Mouse (Mus musculus) heart, embryonic 10.5 days (tissue): ENCODE results near the gene Gpc1. TPM values are rescaled to one million over a fixed set of nuclear protein-coding genes. Genes with fewer than 3 reads are reported as not detected.

Source experiments
- DNase-seq: peaks from one replicate; pipeline ENCODE4 v3.0.0-alpha.2; 2017; ENCODE audit warnings: low spot score
- H3K27ac ChIP-seq: fragments of 300-500 bp; sonication (generic); 2 replicates; pipeline ENCODE4 v1.5.1; 2016; ENCODE audit warnings: mild to moderate bottlenecking
- H3K27me3 ChIP-seq: fragments of 300-500 bp; sonication (generic); 2 replicates; pipeline ENCODE4 v1.6.1; 2016; ENCODE audit warnings: mild to moderate bottlenecking; ENCODE audit not compliant: poor library complexity, insufficient read depth, severe bottlenecking
- H3K36me3 ChIP-seq: fragments of 300-500 bp; sonication (generic); 2 replicates; pipeline ENCODE4 v1.6.1; 2016; ENCODE audit warnings: mild to moderate bottlenecking, moderate library complexity
- H3K4me1 ChIP-seq: fragments of 300-500 bp; sonication (generic); 2 replicates; pipeline ENCODE4 v1.6.1; 2016; ENCODE audit warnings: mild to moderate bottlenecking
- H3K4me3 ChIP-seq: fragments of 300-500 bp; sonication (generic); 2 replicates; pipeline ENCODE4 v1.5.1; 2016; ENCODE audit warnings: mild to moderate bottlenecking, moderate library complexity
- H3K9me3 ChIP-seq: fragments of 300-500 bp; sonication (generic); 2 replicates; pipeline ENCODE4 v1.6.1; 2016; ENCODE audit warnings: mild to moderate bottlenecking, moderate library complexity
- WGBS: fragments of 180-500 bp; shearing (Covaris S2); methylation state at CpG from one replicate; pipeline ENCODE4 v1.1.7; 2016; 5-methylcytosine and 5-hydroxymethylcytosine counted together
- polyA plus RNA-seq: library from polyadenylated mRNA; unstranded; fragments of >200 nt; fragmentation: Nextera tagmentation; extraction: Ambion mirVana; gene quantifications from 2 replicates; pipeline ENCODE4 v1.2.1, GENCODE M21; 2016

Gene Gpc1
- polyA plus RNA-seq, 1 experiment from 2014 or later = 36.4 TPM

DNA sequence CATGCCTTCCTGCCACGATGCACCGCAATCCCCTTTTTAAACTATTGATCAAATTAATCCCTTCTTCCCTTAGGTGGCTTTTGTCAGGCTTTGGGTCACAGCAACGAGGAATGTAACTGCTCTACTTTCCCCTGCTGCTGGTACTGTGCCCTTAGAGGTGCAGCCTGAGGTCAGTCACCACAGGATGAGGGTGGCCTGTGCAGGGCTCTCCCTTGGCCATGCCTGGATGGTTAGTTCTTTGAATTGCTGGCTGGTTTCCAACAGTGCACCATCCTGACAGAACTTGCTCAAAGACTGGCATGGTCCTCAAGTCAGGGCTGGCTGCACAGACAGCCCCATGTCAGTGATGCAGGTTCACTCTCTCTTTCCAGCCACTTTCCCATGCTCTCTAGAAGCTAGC is 42.6 kb downstream of the Gpc1 start:
- peaks cover 28% of the 10 kb centered on the region for H3K27me3 ChIP-seq
- WGBS = 79% methylated on average over 3 of the region's 3 CpGs

GRCm38 (mm10) chr1:92875360-92876111 is 44.1 kb downstream of the Gpc1 start:
- no peak overlapping the region for H3K27ac ChIP-seq
- WGBS = 76% methylated on average over 8 of the region's 8 CpGs
- H3K27me3 ChIP-seq = peaks cover 36% of the 10 kb centered on the region
- no peak overlapping the region for H3K4me3 ChIP-seq
- peaks cover 4% of the 10 kb centered on the region; the same call in 1 of the 2 replicates for H3K4me1 ChIP-seq
- no peaks in the 10 kb centered on the region for H3K36me3 ChIP-seq
- DNase-seq = no peak
- H3K9me3 ChIP-seq = no peaks in the 10 kb centered on the region

More for the DNA sequence above, 42.6 kb downstream of the Gpc1 start:
- Histone ChIP-seq H3K4me1 (no peaks in the 10 kb centered on the region), H3K9me3 (no peaks in the 10 kb centered on the region), H3K27ac (no peak overlapping the region), H3K36me3 (no peaks in the 10 kb centered on the region), H3K4me3 (no peak overlapping the region)
- DNase-seq = no peak

DNA sequence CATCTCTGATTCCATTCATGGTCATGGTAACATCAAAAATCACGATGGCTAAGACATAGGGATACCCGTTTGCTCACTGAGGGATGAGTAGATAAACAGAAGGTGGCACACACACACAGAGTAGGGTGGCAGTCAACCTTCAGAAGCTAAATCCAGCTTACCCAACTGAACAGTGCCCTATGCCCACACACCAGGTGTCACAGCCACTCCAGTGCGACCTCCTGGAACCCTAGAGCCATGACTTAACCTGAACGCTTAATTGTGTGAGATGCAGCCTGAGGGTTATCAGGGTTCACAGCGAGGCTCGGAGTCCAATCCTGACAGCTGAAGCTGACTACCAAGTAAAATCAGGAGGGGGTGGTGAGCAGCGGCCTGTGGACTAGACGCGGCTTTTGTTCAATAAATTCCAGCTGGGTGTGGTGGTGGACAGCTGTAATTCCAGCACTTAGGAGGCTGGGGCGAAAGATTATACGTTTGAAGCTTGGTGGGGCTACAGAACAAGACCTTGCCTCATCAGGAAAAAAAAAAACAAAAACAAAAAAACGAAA is 46.1 kb downstream of the Gpc1 start:
- H3K9me3 ChIP-seq = no peaks in the 10 kb centered on the region
- no peak for DNase-seq
- H3K4me3 ChIP-seq = no peak overlapping the region
- H3K27ac ChIP-seq = no peak overlapping the region
- H3K4me1 ChIP-seq = peaks cover 12% of the 10 kb centered on the region; the same call in 1 of the 2 replicates
- H3K27me3 ChIP-seq = peaks cover 52% of the 10 kb centered on the region
- H3K36me3 ChIP-seq = no peaks in the 10 kb centered on the region
- 72% methylated on average over 12 of the region's 12 CpGs for WGBS

GRCm38 (mm10) chr1:92878066-92878741 is 46.8 kb downstream of the Gpc1 start:
- H3K36me3 ChIP-seq = no peaks in the 10 kb centered on the region
- DNase-seq = no peak
- peaks cover 14% of the 10 kb centered on the region; the same call in 1 of the 2 replicates for H3K4me1 ChIP-seq
- 75% methylated on average over 13 of the region's 13 CpGs for WGBS
- no peak overlapping the region for H3K27ac ChIP-seq
- H3K4me3 ChIP-seq = no peak overlapping the region
- no peaks in the 10 kb centered on the region for H3K9me3 ChIP-seq
- H3K27me3 ChIP-seq = peaks cover 58% of the 10 kb centered on the region

- no peaks in the 10 kb centered on the region for H3K9me3 ChIP-seq
- no peak overlapping the region for H3K4me3 ChIP-seq
- no peak for DNase-seq
- peaks cover 14% of the 10 kb centered on the region; the same call in 1 of the 2 replicates for H3K4me1 ChIP-seq
- H3K27me3 ChIP-seq = peaks cover 68% of the 10 kb centered on the region
- H3K36me3 ChIP-seq = no peaks in the 10 kb centered on the region
- 86% methylated on average over 12 of the region's 12 CpGs for WGBS
- H3K27ac ChIP-seq = no peak overlapping the region
These were observed 47.8 kb downstream of the Gpc1 start for GRCm38 (mm10) chr1:92879266-92879665.

- H3K27me3 ChIP-seq = peaks cover 76% of the 10 kb centered on the region
- H3K27ac ChIP-seq = no peak overlapping the region
- peaks cover 14% of the 10 kb centered on the region; the same call in 1 of the 2 replicates for H3K4me1 ChIP-seq
- WGBS = 75% methylated on average over 5 of the region's 5 CpGs
- H3K9me3 ChIP-seq = no peaks in the 10 kb centered on the region
- no peak overlapping the region for H3K4me3 ChIP-seq
- H3K36me3 ChIP-seq = no peaks in the 10 kb centered on the region
- no peak for DNase-seq
These were observed 48.7 kb downstream of the Gpc1 start for GRCm38 (mm10) chr1:92880101-92880500.

DNA sequence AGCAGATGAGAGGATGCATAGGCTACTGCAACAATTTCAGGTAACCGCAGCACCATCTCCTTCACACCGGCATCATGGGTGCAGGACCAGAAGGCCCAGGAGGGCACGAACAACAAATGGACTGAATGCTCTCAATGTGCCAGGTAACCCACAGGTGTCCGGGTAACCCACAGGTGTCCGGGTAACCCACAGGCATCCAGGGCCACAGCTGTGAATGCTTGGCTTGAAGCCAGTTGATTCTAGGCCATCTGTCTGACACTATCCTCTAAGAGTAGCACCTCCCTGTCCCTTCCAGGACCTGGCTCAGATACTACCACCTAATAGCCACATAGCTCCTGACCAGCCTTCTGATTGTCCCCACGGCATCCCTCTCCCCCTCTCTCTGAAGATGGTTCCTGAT is 50.5 kb downstream of the Gpc1 start:
- DNase-seq = no peak
- H3K4me3 ChIP-seq = no peak overlapping the region
- no peaks in the 10 kb centered on the region for H3K9me3 ChIP-seq
- peaks cover 79% of the 10 kb centered on the region for H3K27me3 ChIP-seq
- H3K27ac ChIP-seq = no peak overlapping the region
- no peaks in the 10 kb centered on the region for H3K36me3 ChIP-seq
- H3K4me1 ChIP-seq = peaks cover 14% of the 10 kb centered on the region; the same call in 1 of the 2 replicates
- WGBS = 84% methylated on average over 6 of the region's 6 CpGs

- DNase-seq = no peak
- no peak overlapping the region for H3K27ac ChIP-seq
- H3K36me3 ChIP-seq = no peaks in the 10 kb centered on the region
- H3K27me3 ChIP-seq = peaks cover 42% of the 10 kb centered on the region
- no peaks in the 10 kb centered on the region for H3K4me1 ChIP-seq
- H3K4me3 ChIP-seq = no peak overlapping the region
- WGBS = 78% methylated on average over 7 of the region's 7 CpGs
- no peaks in the 10 kb centered on the region for H3K9me3 ChIP-seq
These were observed 57.6 kb downstream of the Gpc1 start for GRCm38 (mm10) chr1:92888901-92889655.

GRCm38 (mm10) chr1:92892791-92893190 is 61.3 kb downstream of the Gpc1 start:
- no peaks in the 10 kb centered on the region for H3K9me3 ChIP-seq
- no peaks in the 10 kb centered on the region for H3K4me1 ChIP-seq
- no peak overlapping the region for H3K27ac ChIP-seq
- 67% methylated on average over 3 of the region's 3 CpGs for WGBS
- H3K27me3 ChIP-seq = peaks cover 34% of the 10 kb centered on the region
- H3K4me3 ChIP-seq = no peak overlapping the region
- DNase-seq = no peak
- no peaks in the 10 kb centered on the region for H3K36me3 ChIP-seq

DNA sequence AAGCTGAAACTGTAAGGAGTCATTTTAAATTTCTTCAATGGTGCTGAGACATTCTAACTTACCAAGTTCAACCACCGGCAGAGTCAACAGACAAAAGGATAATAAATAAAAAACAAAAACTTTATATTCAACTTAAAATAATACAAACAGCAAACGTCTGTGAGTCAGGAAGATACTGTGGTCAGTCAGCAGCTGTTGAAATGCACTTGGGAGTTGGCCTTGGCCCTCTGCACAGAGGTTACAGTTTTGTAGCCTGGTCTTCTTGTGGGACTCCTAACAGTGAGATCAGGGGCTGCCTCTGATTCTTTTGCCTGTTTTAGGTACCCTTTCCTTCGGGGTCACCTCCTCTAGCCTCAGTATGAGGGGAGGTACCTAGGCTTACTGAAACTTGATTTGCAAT is 62.5 kb downstream of the Gpc1 start:
- DNase-seq = no peak
- 66% methylated on average over 3 of the region's 3 CpGs for WGBS
- Histone ChIP-seq H3K4me3 (no peak overlapping the region), H3K4me1 (no peaks in the 10 kb centered on the region), H3K9me3 (no peaks in the 10 kb centered on the region), H3K27ac (no peak overlapping the region), H3K36me3 (no peaks in the 10 kb centered on the region), H3K27me3 (peaks cover 33% of the 10 kb centered on the region)

GRCm38 (mm10) chr1:92895089-92895488 is 63.6 kb downstream of the Gpc1 start:
- DNase-seq = peak; percentile 89
- Histone ChIP-seq H3K27ac (no peak overlapping the region), H3K4me3 (no peak overlapping the region), H3K9me3 (no peaks in the 10 kb centered on the region), H3K36me3 (no peaks in the 10 kb centered on the region), H3K4me1 (no peaks in the 10 kb centered on the region; the same call in 1 of the 2 replicates), H3K27me3 (peaks cover 34% of the 10 kb centered on the region)
- WGBS = 7% methylated on average over 3 of the region's 3 CpGs

GRCm38 (mm10) chr1:92902786-92903185 is 71.3 kb downstream of the Gpc1 start, which contains the start of gene Ankmy1:
TSS of gene Ankmy1 (minus strand) at chr1:92902906.
- 2% methylated on average over 15 of the region's 15 CpGs for WGBS
- Histone ChIP-seq H3K36me3 (no peaks in the 10 kb centered on the region), H3K4me1 (peaks cover 17% of the 10 kb centered on the region), H3K27me3 (peaks cover 37% of the 10 kb centered on the region), H3K9me3 (no peaks in the 10 kb centered on the region), H3K4me3 (peak within 1 kb of the TSS; percentile 46), H3K27ac (no peak within 1 kb of the TSS)
- peak; percentile 87 for DNase-seq
